Mouse (Mus musculus): Measurements from ENCODE around the gene Cenpn.

DNA sequence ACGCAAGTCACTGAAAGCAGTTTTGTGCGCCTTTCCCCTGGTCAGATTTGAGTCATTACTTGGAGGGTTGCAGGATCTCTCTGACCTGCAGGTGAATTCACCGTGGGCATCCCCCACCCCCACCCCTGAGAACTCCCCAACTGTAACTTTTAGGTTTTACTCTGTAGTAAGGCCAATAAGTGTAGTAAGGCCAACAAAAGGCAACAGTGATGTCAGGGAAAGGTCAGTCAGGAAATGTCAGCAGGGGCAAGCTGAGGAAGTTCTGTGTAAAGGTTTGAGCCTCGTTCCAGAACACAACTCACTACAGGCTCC lies 22.8 kb downstream of the Cenpn start:
- TF ChIP-seq CTCF (IDR thresholded peaks at IDR 0.05; ENCODE audit: control insufficient read depth, insufficient read depth, insufficient read length) (no peak), MAX (IDR thresholded peaks at IDR 0.05) (no peak), USF1 (IDR thresholded peaks at IDR 0.05; ENCODE audit: low read depth) (no peak), CEBPB (IDR thresholded peaks at IDR 0.05; ENCODE audit: low read depth) (no peak), FOSL1 (IDR thresholded peaks at IDR 0.05; ENCODE audit: insufficient read depth, low read length, poor library complexity, severe bottlenecking) (no peak), MYOD1 (IDR thresholded peaks at IDR 0.05; ENCODE audit: control insufficient read depth, insufficient read length, low read depth) (no peak), MYOG (IDR thresholded peaks at IDR 0.05; ENCODE audit: control insufficient read depth, extremely low read depth, insufficient read length) (no peak)
